8 mouse cellular contexts compared by ENCODE assay signal in genomic region chr2:84679016-84679415, GRCm38 (mm10). TPM values are rescaled to one million over a fixed set of nuclear protein-coding genes. Genes with fewer than 3 reads are reported as not detected.
A peak's percentile ranks its signal among the peaks of the same experiment; 100 is the strongest.
DNase-seq lines count a peak whose midpoint lies in the region; ATAC-seq and TF ChIP-seq lines count a peak whose summit lies in the region.

Gene Tmx2 (minus strand): TSS chr2:84679140.

- peak within 1 kb of the TSS; percentile 87 for H3K4me2 ChIP-seq in CH12.LX (ENCODE audit: insufficient read depth, low read depth, poor library complexity, severe bottlenecking)
- peak within 1 kb of the TSS; percentile 92 for H3K4me2 ChIP-seq in heart, postnatal 0 days (ENCODE audit: low read depth, low read length)

- DNase-seq in cerebellum, adult 9-10 months: peak; percentile 50
- no peak for DNase-seq in cerebellum, adult 11 months
- DNase-seq in CH12.LX (ENCODE audit: extremely low read depth): no peak
- no peak for DNase-seq in heart, postnatal 0 days (ENCODE audit: low spot score)
- no peak for DNase-seq in left cerebral cortex, postnatal 4 days
- peak; percentile 20 for DNase-seq in naive thymus-derived CD4-positive, alpha-beta T cell, adult 2 months (ENCODE audit: low read depth)

- H3K4me1 ChIP-seq in CH12.LX (ENCODE audit: control insufficient read depth in 1 of 2, insufficient read depth in 2 of 2): peaks cover 0 to 26% of the 10 kb centered on the region in 2 experiments; a peak in 2 of 4 replicates
- H3K4me1 ChIP-seq in heart, postnatal 0 days (ENCODE audit: control insufficient read depth, insufficient read depth): peaks cover 17% of the 10 kb centered on the region; the same call in 1 of the 2 replicates

- no peak for TF ChIP-seq CTCF in CH12.LX (conservative IDR thresholded peaks at IDR 0.05 in 1 of 2, IDR thresholded peaks at IDR 0.05 in 1 of 2; ENCODE audit: low read depth in 2 of 2, low read length in 2 of 2)
- TF ChIP-seq CTCF in heart, postnatal 0 days (IDR thresholded peaks at IDR 0.05; ENCODE audit: low read depth): no peak

- peak within 1 kb of the TSS; percentile 75 for H3K9ac ChIP-seq in CH12.LX (ENCODE audit: insufficient read depth, low read depth)
- peak within 1 kb of the TSS; percentile 85 for H3K9ac ChIP-seq in heart, postnatal 0 days (replicated peaks; ENCODE audit: low read depth, low read length)

- no peak for TF ChIP-seq EP300 in CH12.LX (IDR thresholded peaks at IDR 0.05; ENCODE audit: low read length)
- no peak for TF ChIP-seq EP300 in heart, postnatal 0 days (IDR thresholded peaks at IDR 0.05; ENCODE audit: low read depth)

- no peak for TF ChIP-seq RAD21 in CH12.LX (IDR thresholded peaks at IDR 0.05; ENCODE audit: low read depth, low read length)

- peaks cover 27% of the 10 kb centered on the region for H3K79me2 ChIP-seq in CH12.LX (replicated peaks; ENCODE audit: control insufficient read depth, extremely low read depth, insufficient read depth, poor library complexity, severe bottlenecking)

- H3K9me3 ChIP-seq in CH12.LX (replicated peaks; ENCODE audit: low read length): no peaks in the 10 kb centered on the region
- H3K9me3 ChIP-seq in heart, postnatal 0 days (replicated peaks; ENCODE audit: control insufficient read depth, low read length): no peaks in the 10 kb centered on the region

- in situ Hi-C loops in CH12.LX (cut with MboI; ENCODE audit: low pct_ligation_motif_present, low pct_unique_long_range_greater_than_20kb, low sequenced_read_pairs): no loop called here

- dilution Hi-C loops in CH12.LX (cut with MboI; ENCODE audit: extremely low pct_ligation_motif_present, extremely low pct_unique_long_range_greater_than_20kb, low sequenced_read_pairs): no loop called here

- TF ChIP-seq POLR2A in CH12.LX (IDR thresholded peaks at IDR 0.05; ENCODE audit: low read depth, low read length): no peak

- intact Hi-C loops in left cerebral cortex, postnatal 4 days (cut with DNase I): no loop called here

- peak within 1 kb of the TSS; percentile 25; the same call in 1 of the 2 replicates for H3K27ac ChIP-seq in CH12.LX (ENCODE audit: insufficient read depth, low read depth)
- H3K27ac ChIP-seq in heart, postnatal 0 days (ENCODE audit: low read depth): peak within 1 kb of the TSS; percentile 63; the same call in 1 of the 2 replicates

- ATAC-seq in erythroblast, adult 5-6 weeks (replicated peaks; ENCODE audit: low FRiP score, poor library complexity, severe bottlenecking): no peak
- ATAC-seq in heart, postnatal 0 days (ENCODE audit: insufficient read depth, low read depth): no peak
- ATAC-seq in frontal cortex, adult (ENCODE audit: low TSS enrichment): no peak

- peaks cover 16 to 45% of the 10 kb centered on the region in 2 experiments for H3K36me3 ChIP-seq in CH12.LX (replicated peaks in 1 of 2; ENCODE audit: control insufficient read depth in 1 of 2, insufficient read depth in 1 of 2, low read length in 1 of 2)
- H3K36me3 ChIP-seq in heart, postnatal 0 days (replicated peaks; ENCODE audit: control insufficient read depth, insufficient read depth, low read length): peaks cover 25% of the 10 kb centered on the region

- peak within 1 kb of the TSS; percentile 95 to 99 (median 96) for H3K4me3 ChIP-seq in CH12.LX (replicated peaks in 1 of 3; ENCODE audit: low read depth in 2 of 3, low read length in 2 of 3, poor library complexity in 1 of 3)
- H3K4me3 ChIP-seq in heart, postnatal 0 days (ENCODE audit: low read depth, low read length): peak within 1 kb of the TSS; percentile 90

- no peaks in the 10 kb centered on the region for H3K27me3 ChIP-seq in CH12.LX (replicated peaks)
- H3K27me3 ChIP-seq in heart, postnatal 0 days (ENCODE audit: control insufficient read depth, insufficient read depth, low read length): no peaks in the 10 kb centered on the region

- WGBS in heart, postnatal 0 days: 12% methylated on average over 8 of the region's 8 CpGs

TF ChIP-seq in CH12.LX, 34 proteins besides CTCF, POLR2A, EP300 and RAD21:
- no peak for TF ChIP-seq RCOR1 (conservative IDR thresholded peaks at IDR 0.05; ENCODE audit: low read depth, low read length)
- TF ChIP-seq MXI1 (IDR thresholded peaks at IDR 0.05; ENCODE audit: low read depth, low read length): 0 out of 2 replicates have a peak, but pooled peaks have one; percentile 27
- no peak for TF ChIP-seq CHD2 (IDR thresholded peaks at IDR 0.05; ENCODE audit: low read length)
- no peak for TF ChIP-seq ZKSCAN1 (IDR thresholded peaks at IDR 0.05; ENCODE audit: borderline replicate concordance, low read depth, low read length)
- TF ChIP-seq PAX5 (IDR thresholded peaks at IDR 0.05; ENCODE audit: low read length): no peak
- no peak for TF ChIP-seq ZC3H11A (IDR thresholded peaks at IDR 0.05; ENCODE audit: low read depth, low read length)
- TF ChIP-seq IRF4 (IDR thresholded peaks at IDR 0.05; ENCODE audit: low read depth, low read length): no peak
- TF ChIP-seq MAX (IDR thresholded peaks at IDR 0.05; ENCODE audit: low read length): no peak
- TF ChIP-seq MYC (IDR thresholded peaks at IDR 0.05; ENCODE audit: low read depth, low read length): no peak

RNA-seq across cellular contexts. Expression of gene Tmx2, which starts in this region (rescaled TPM):
- total RNA-seq in CH12.LX (2012; rRNA removed): 58.7 and 76.5 TPM in 2 replicates
- 66.4 and 68.1 TPM in 2 replicates for total RNA-seq in CH12.LX (2014; rRNA removed)
- 70.4 and 75.5 TPM in 2 replicates for polyA plus RNA-seq in CH12.LX (2012; ENCODE audit: insufficient read length, low read depth)
- 17.8 and 29.0 TPM in 2 replicates for total RNA-seq in erythroblast, adult 5-6 weeks (2015; ENCODE audit: low replicate concordance)
- 18.9 and 19.5 TPM in 2 replicates for total RNA-seq in erythroblast, adult 5-6 weeks (2017; ENCODE audit: low replicate concordance)
- total RNA-seq in heart, postnatal 0 days (2014; rRNA removed; ENCODE audit: low replicate concordance): 82.7 and 85.6 TPM in 2 replicates
- 151 and 159 TPM in 2 replicates for polyA plus RNA-seq in heart, postnatal 0 days (2015; fragmentation: Nextera tagmentation; extraction: Ambion mirVana)
- 100 to 1,000 TPM; 108 to 124 TPM for total RNA-seq in left cerebral cortex, postnatal 4 days (2021)

Comparison
In these comparisons a context has a peak if more than half of its experiments do, and no peak if none do; other contexts are left out.
1. DNase-seq: peak in cerebellum, adult 9-10 months (single experiment) and naive thymus-derived CD4-positive, alpha-beta T cell, adult 2 months (single experiment); none in cerebellum, adult 11 months (single experiment), CH12.LX (single experiment), heart, postnatal 0 days (single experiment) and left cerebral cortex, postnatal 4 days (single experiment).